Mouse (Mus musculus) stomach, postnatal 0 days (tissue): ENCODE results near the gene Hspa12b. TPM values are rescaled to one million over a fixed set of nuclear protein-coding genes. Genes with fewer than 3 reads are reported as not detected.

ENCODE experiments used
- ATAC-seq: fragments of 200-750 bp; cut with Nextera tagmentation; 2 replicates; pipeline ENCODE4 v1.8.0; 2017; ENCODE audit not compliant: low FRiP score, low TSS enrichment
- DNase-seq: peaks from one replicate; pipeline ENCODE4 v3.0.0-alpha.2; 2016; ENCODE audit warnings: low spot score
- H3K27ac ChIP-seq: fragments of 300-500 bp; sonication (generic); replicated peaks from 2 replicates; pipeline ENCODE4 v1.5.1; 2014; ENCODE audit warnings: mild to moderate bottlenecking, control low read depth
- H3K27me3 ChIP-seq: fragments of 300-500 bp; sonication (generic); 2 replicates; pipeline ENCODE4 v1.6.1; 2014; ENCODE audit warnings: low read length; ENCODE audit not compliant: control insufficient read depth, insufficient read depth
- H3K36me3 ChIP-seq: fragments of 300-500 bp; sonication (generic); 2 replicates; pipeline ENCODE4 v1.6.1; 2014; ENCODE audit warnings: low read length, mixed read lengths; ENCODE audit not compliant: control insufficient read depth, insufficient read depth
- H3K4me1 ChIP-seq: fragments of 300-500 bp; sonication (generic); replicated peaks from 2 replicates; pipeline ENCODE4 v1.6.1; 2014; ENCODE audit warnings: antibody characterized with exemption; ENCODE audit not compliant: control insufficient read depth, insufficient read depth
- H3K4me2 ChIP-seq: fragments of 300-500 bp; sonication (generic); replicated peaks from 2 replicates; pipeline ENCODE4 v1.6.1; 2014; ENCODE audit warnings: low read depth, mild to moderate bottlenecking, control low read depth, moderate library complexity
- H3K4me3 ChIP-seq: fragments of 300-500 bp; sonication (generic); 2 replicates; pipeline ENCODE4 v1.5.1; 2014; ENCODE audit warnings: low read depth, low read length, control low read depth
- H3K9ac ChIP-seq: fragments of 300-500 bp; sonication (generic); 2 replicates; pipeline ENCODE4 v1.6.1; 2014; ENCODE audit warnings: mild to moderate bottlenecking, low read length, control low read depth, mixed read lengths
- H3K9me3 ChIP-seq: fragments of 300-500 bp; sonication (generic); 2 replicates; pipeline ENCODE4 v1.6.1; 2016; ENCODE audit warnings: low read length; ENCODE audit not compliant: control insufficient read depth
- CTCF ChIP-seq: IDR thresholded peaks from 2 replicates; pipeline ENCODE4 v1.5.1; 2016; ENCODE audit warnings: antibody characterized with exemption, low read depth, mild to moderate bottlenecking, moderate library complexity
- EP300 ChIP-seq: optimal IDR thresholded peaks from 2 replicates; pipeline ENCODE3; 2016; ENCODE audit warnings: antibody characterized with exemption
- WGBS: fragments of 180-500 bp; shearing (Covaris S2); extraction: QIAGEN DNeasy Blood & Tissue Kit; methylation state at CpG from one replicate; pipeline ENCODE4 v1.1.7; 2014; 5-methylcytosine and 5-hydroxymethylcytosine counted together
- polyA plus RNA-seq: library from polyadenylated mRNA; unstranded; fragments of >200 nt; fragmentation: Nextera tagmentation; extraction: Ambion mirVana; gene quantifications from 2 replicates; pipeline ENCODE4 v1.2.1, GENCODE M21; 2015

The Hspa12b gene
- polyA plus RNA-seq, 1 experiment from 2014 or later: 4.2 TPM

- DNase-seq: no peak
- H3K9ac ChIP-seq: no peak overlapping the region
- H3K4me2 ChIP-seq: no peak overlapping the region
- H3K36me3 ChIP-seq: no peaks in the 10 kb centered on the region
- H3K27me3 ChIP-seq: no peaks in the 10 kb centered on the region
- no peak overlapping the region for H3K4me3 ChIP-seq
- no peak overlapping the region for H3K27ac ChIP-seq
- TF ChIP-seq EP300 (no peak), CTCF (no peak)
- no peak for ATAC-seq
- H3K4me1 ChIP-seq: 0 out of 2 replicates have a peak, but pooled peaks cover 2% of the 10 kb centered on the region
- H3K9me3 ChIP-seq: no peaks in the 10 kb centered on the region
- 84% methylated on average over 10 of the region's 10 CpGs for WGBS
These were observed 5.2 kb downstream of the Hspa12b start for GRCm38 (mm10) chr2:131132111-131132888.

- WGBS: 77% methylated on average over 9 of the region's 9 CpGs
- H3K27ac ChIP-seq: no peak within 1 kb of the TSS
These were observed 6.0 kb downstream of the Hspa12b start, which contains the start of gene Gm11037 for GRCm38 (mm10) chr2:131132930-131133547. Gene Gm11037 (plus strand): TSS chr2:131133497.

GRCm38 (mm10) chr2:131134381-131134780, 7.3 kb downstream of the Hspa12b start:
- Histone ChIP-seq H3K9ac (no peak overlapping the region), H3K4me1 (no peaks in the 10 kb centered on the region), H3K27me3 (no peaks in the 10 kb centered on the region), H3K27ac (no peak overlapping the region; the same call in 1 of the 2 replicates), H3K36me3 (peaks cover 3% of the 10 kb centered on the region; the same call in 1 of the 2 replicates), H3K9me3 (no peaks in the 10 kb centered on the region), H3K4me2 (no peak overlapping the region), H3K4me3 (no peak overlapping the region)
- ATAC-seq: no peak
- TF ChIP-seq EP300: no peak
- no peak for TF ChIP-seq CTCF
- 41% methylated on average over 1 of the region's 1 CpGs for WGBS
- no peak for DNase-seq

More at GRCm38 (mm10) chr2:131132930-131133547, 6.0 kb downstream of the Hspa12b start, which contains the start of gene Gm11037:
- H3K9ac ChIP-seq: no peak within 1 kb of the TSS
- ATAC-seq (no peak), DNase-seq (no peak)
- H3K36me3 ChIP-seq: no peaks in the 10 kb centered on the region
- H3K4me2 ChIP-seq: no peak within 1 kb of the TSS
- no peaks in the 10 kb centered on the region for H3K9me3 ChIP-seq
- H3K4me3 ChIP-seq: no peak within 1 kb of the TSS
- 0 out of 2 replicates have a peak, but pooled peaks cover 2% of the 10 kb centered on the region for H3K4me1 ChIP-seq
- TF ChIP-seq EP300 (no peak), CTCF (no peak)
- H3K27me3 ChIP-seq: no peaks in the 10 kb centered on the region

- ATAC-seq (no peak), DNase-seq (no peak)
- peaks cover 3% of the 10 kb centered on the region; the same call in 1 of the 2 replicates for H3K36me3 ChIP-seq
- H3K4me3 ChIP-seq: no peak overlapping the region
- H3K9me3 ChIP-seq: no peaks in the 10 kb centered on the region
- H3K27ac ChIP-seq: no peak overlapping the region; the same call in 1 of the 2 replicates
- H3K4me1 ChIP-seq: no peaks in the 10 kb centered on the region
- no peak overlapping the region for H3K9ac ChIP-seq
- WGBS: 84% methylated on average over 8 of the region's 8 CpGs
- TF ChIP-seq CTCF (no peak), EP300 (no peak)
- H3K27me3 ChIP-seq: no peaks in the 10 kb centered on the region
- no peak overlapping the region for H3K4me2 ChIP-seq
These were observed 7.8 kb downstream of the Hspa12b start for GRCm38 (mm10) chr2:131134826-131135400.

GRCm38 (mm10) chr2:131135521-131136139, 8.6 kb downstream of the Hspa12b start:
- Histone ChIP-seq H3K4me1 (no peaks in the 10 kb centered on the region), H3K36me3 (peaks cover 3% of the 10 kb centered on the region; the same call in 1 of the 2 replicates), H3K9me3 (no peaks in the 10 kb centered on the region), H3K27me3 (no peaks in the 10 kb centered on the region), H3K27ac (no peak overlapping the region), H3K9ac (no peak overlapping the region), H3K4me2 (no peak overlapping the region), H3K4me3 (no peak overlapping the region)
- TF ChIP-seq CTCF (no peak), EP300 (no peak)
- 58% methylated on average over 11 of the region's 11 CpGs for WGBS
- DNase-seq (no peak), ATAC-seq (no peak)
